Mouse (Mus musculus) myocyte (in vitro differentiated cells): ENCODE results near the gene Dennd1c.

Source experiments
- CEBPB ChIP-seq: IDR thresholded peaks from 2 replicates; pipeline ENCODE4 v1.6.1; 2011; ENCODE audit warnings: mild to moderate bottlenecking, moderate library complexity; ENCODE audit not compliant: poor library complexity, insufficient read depth, severe bottlenecking
- E2F4 ChIP-seq: IDR thresholded peaks from one replicate; pipeline ENCODE4 v1.6.1; 2011; ENCODE audit warnings: mild to moderate bottlenecking, control low read depth, moderate library complexity; ENCODE audit not compliant: insufficient read depth
- MAX ChIP-seq: IDR thresholded peaks from one replicate; pipeline ENCODE4 v1.6.1; 2011; ENCODE audit warnings: low read depth, mild to moderate bottlenecking, control low read depth
- MYOD1 ChIP-seq, 3 experiments: IDR thresholded peaks; one replicate each; pipeline ENCODE4 v1.6.1; 2011; ENCODE audit warnings: control low read depth in 2 of 3, low read depth in 2 of 3, mild to moderate bottlenecking in 2 of 3, moderate library complexity in 1 of 3; ENCODE audit not compliant: insufficient read length in 2 of 3, control insufficient read depth in 1 of 3
- MYOG ChIP-seq, 3 experiments: IDR thresholded peaks; one replicate each; pipeline ENCODE4 v1.6.1; 2011; ENCODE audit warnings: control low read depth in 2 of 3, low read depth in 2 of 3, mild to moderate bottlenecking in 2 of 3; ENCODE audit not compliant: insufficient read length in 2 of 3, control insufficient read depth in 1 of 3, insufficient read depth in 1 of 3
- POLR2A ChIP-seq: IDR thresholded peaks from one replicate; pipeline ENCODE4 v1.6.1; 2011; ENCODE audit warnings: low read depth, mild to moderate bottlenecking, control low read depth, moderate library complexity; ENCODE audit not compliant: insufficient read length
- POLR2AphosphoS2 ChIP-seq: IDR thresholded peaks from one replicate; pipeline ENCODE4 v1.6.1; 2011; ENCODE audit warnings: low read depth, control low read depth; ENCODE audit not compliant: insufficient read length
- REST ChIP-seq: IDR thresholded peaks from one replicate; pipeline ENCODE4 v1.6.1; 2011; ENCODE audit warnings: mild to moderate bottlenecking, control low read depth, moderate library complexity; ENCODE audit not compliant: insufficient read depth, insufficient read length
- SRF ChIP-seq: IDR thresholded peaks from one replicate; pipeline ENCODE4 v1.6.1; 2011; ENCODE audit warnings: low read depth; ENCODE audit not compliant: control insufficient read depth, insufficient read length
- TCF12 ChIP-seq: IDR thresholded peaks from one replicate; pipeline ENCODE4 v1.6.1; 2011; ENCODE audit warnings: mild to moderate bottlenecking, control low read depth; ENCODE audit not compliant: poor library complexity, insufficient read depth, severe bottlenecking
- TCF3 ChIP-seq: IDR thresholded peaks from one replicate; pipeline ENCODE4 v1.6.1; 2011; ENCODE audit warnings: low read depth, control low read depth; ENCODE audit not compliant: insufficient read length
- USF1 ChIP-seq: IDR thresholded peaks from one replicate; pipeline ENCODE4 v1.6.1; 2011; ENCODE audit warnings: low read depth, mild to moderate bottlenecking, control low read depth, moderate library complexity

DNA sequence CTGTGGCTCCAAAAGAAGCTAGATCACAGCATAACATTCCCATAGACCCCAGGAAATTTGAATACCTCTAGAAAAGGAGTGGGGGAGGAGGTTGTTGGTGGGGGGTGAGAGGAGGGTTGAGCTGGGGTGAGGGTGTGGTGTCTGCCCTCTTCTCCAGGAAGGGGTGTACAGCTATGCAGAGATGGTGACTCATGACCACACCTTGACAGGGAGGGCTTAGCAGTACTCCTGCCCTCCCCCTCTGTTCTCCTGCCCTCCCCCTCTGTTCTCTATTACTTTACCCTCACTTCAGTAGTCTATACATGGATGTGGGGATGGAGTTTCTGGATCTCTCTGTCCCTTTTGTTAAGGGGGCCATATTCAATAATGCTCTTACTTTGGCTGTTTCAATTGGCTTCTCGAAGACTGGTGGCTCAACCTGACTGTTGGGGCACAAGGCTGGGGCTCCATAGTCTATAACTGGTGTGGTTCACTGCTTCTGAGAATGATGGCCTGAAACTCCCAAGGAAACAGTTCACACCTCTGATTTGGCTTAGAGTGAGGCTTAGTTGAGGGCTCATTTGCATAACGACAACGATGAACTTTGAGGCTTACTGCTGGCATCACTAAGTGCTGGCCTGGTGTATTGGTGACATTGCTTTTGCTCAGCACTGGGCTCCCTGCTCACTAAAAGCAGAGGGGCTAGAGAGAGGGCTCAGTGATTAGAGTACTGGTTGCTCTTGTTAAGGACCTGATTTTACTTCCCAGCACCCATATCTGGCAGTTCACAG lies 47.7 kb upstream of the Dennd1c start:
- TF ChIP-seq POLR2A (no peak), MYOG (IDR thresholded peaks at IDR 0.05; ENCODE audit: control insufficient read depth in 1 of 3, insufficient read depth in 1 of 3, insufficient read length in 2 of 3, low read depth in 2 of 3) (no peak), POLR2AphosphoS2 (no peak), CEBPB (no peak), TCF12 (no peak), MAX (no peak), USF1 (no peak), MYOD1 (IDR thresholded peaks at IDR 0.05; ENCODE audit: control insufficient read depth in 1 of 3, insufficient read length in 2 of 3, low read depth in 2 of 3) (peak in 1 of 3 experiments; percentile 4), REST (no peak), SRF (no peak), E2F4 (no peak), TCF3 (no peak)
